10 mouse cellular contexts compared by ENCODE assay signal in genomic region chr10:46045474-46046093, GRCm38 (mm10).
DNase-seq lines count a peak whose midpoint lies in the region; ATAC-seq lines count a peak whose summit lies in the region.
"Had no signal": no experiment of that assay in that cellular context is flagged by ENCODE, and none has a peak within 500 bp of the region (broad histone marks: within the 10 kb centered on the region; RNA-seq: fewer than 3 reads in every experiment).

No protein-coding gene starts in this region.

- no peak overlapping the region for H3K4me2 ChIP-seq in neural tube, embryonic 14.5 days (ENCODE audit: low read depth, low read length)

- intact Hi-C loops in heart, postnatal 36 days (cut with DNase I), result no loop called here

- DNase-seq in cerebellum, postnatal 10 days, result peak; percentile 73 to 81
- DNase-seq in frontal cortex, adult 2 months (ENCODE audit: extremely low spot score in 1 of 2, low spot score in 1 of 2), result peak; percentile 9 to 41
- peak; percentile 16 to 27 for DNase-seq in layer of hippocampus, postnatal 25 days (ENCODE audit: extremely low spot score in 1 of 2, low spot score in 1 of 2)
- DNase-seq in gastrocnemius, postnatal 4 days (ENCODE audit: low spot score in 2 of 2), result no peak
- DNase-seq in heart, postnatal 36 days, result no peak
- no peak for DNase-seq in thymus, postnatal 10 days (ENCODE audit: low spot score in 2 of 2)
- DNase-seq: kidney, adult 2 months had no signal

- H3K9ac ChIP-seq in neural tube, embryonic 14.5 days (replicated peaks; ENCODE audit: low read depth, low read length), result no peak overlapping the region
- H3K9ac ChIP-seq: liver, embryonic 14.5 days had no signal

- no peak overlapping the region for H3K4me3 ChIP-seq in neural tube, embryonic 14.5 days (ENCODE audit: low read depth, low read length)

- H3K4me1 ChIP-seq in neural tube, embryonic 14.5 days (ENCODE audit: control insufficient read depth, insufficient read depth, low read length), result 0 out of 2 replicates have a peak, but pooled peaks cover 7% of the 10 kb centered on the region

- no peak for ATAC-seq in cerebellum, adult (ENCODE audit: insufficient number of reproducible peaks, low FRiP score, low TSS enrichment)
- peak; percentile 79 for ATAC-seq in neural tube, embryonic 14.5 days (ENCODE audit: low read depth)

- H3K36me3 ChIP-seq in neural tube, embryonic 14.5 days (ENCODE audit: control insufficient read depth, insufficient read depth, low read length), result no peaks in the 10 kb centered on the region

- no peaks in the 10 kb centered on the region for H3K9me3 ChIP-seq in neural tube, embryonic 14.5 days (ENCODE audit: control insufficient read depth, low read length)

- WGBS in neural tube, embryonic 14.5 days, result 17% methylated on average over 6 of the region's 6 CpGs

- no peak overlapping the region for H3K27ac ChIP-seq in neural tube, embryonic 14.5 days (ENCODE audit: low read depth, low read length)
- H3K27ac ChIP-seq: liver, embryonic 14.5 days had no signal

- no peaks in the 10 kb centered on the region for H3K27me3 ChIP-seq in neural tube, embryonic 14.5 days (ENCODE audit: control insufficient read depth, insufficient read depth, low read length)

Comparison
In these comparisons a context has a peak if more than half of its experiments do, and no peak if none do; other contexts are left out.
1. DNase-seq: peak in cerebellum, postnatal 10 days (2 of 2), frontal cortex, adult 2 months (2 of 2) and layer of hippocampus, postnatal 25 days (2 of 2); none in gastrocnemius, postnatal 4 days (0 of 2), heart, postnatal 36 days (0 of 2) and thymus, postnatal 10 days (0 of 2).